Mouse (Mus musculus): Measurements from ENCODE around the gene Svopl.

Gene Svopl

DNA sequence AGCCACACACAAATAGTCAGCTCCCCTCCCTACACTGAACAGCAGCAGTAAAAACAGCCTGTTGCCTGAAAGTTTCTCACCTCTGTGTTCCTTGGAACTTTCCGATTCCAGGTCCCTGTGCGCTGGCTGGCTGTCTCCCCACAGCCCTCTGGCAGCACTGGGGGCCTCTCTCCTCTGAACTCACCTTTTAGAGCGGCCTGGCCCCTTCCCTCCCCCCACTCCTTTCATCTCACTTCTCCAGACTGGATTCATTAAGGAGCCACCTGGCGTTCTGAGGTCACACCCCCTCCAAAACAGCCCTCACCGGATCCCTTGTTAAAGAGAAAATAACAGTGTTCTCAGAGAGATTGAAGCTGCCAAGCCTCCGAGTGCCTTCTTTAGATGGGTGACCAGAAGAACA, at the start of gene Svopl:
Gene Svopl (minus strand): TSS at position 159 of the 400 bp plus-strand sequence.
- no peak for DNase-seq (ENCODE audit: low spot score)

DNA sequence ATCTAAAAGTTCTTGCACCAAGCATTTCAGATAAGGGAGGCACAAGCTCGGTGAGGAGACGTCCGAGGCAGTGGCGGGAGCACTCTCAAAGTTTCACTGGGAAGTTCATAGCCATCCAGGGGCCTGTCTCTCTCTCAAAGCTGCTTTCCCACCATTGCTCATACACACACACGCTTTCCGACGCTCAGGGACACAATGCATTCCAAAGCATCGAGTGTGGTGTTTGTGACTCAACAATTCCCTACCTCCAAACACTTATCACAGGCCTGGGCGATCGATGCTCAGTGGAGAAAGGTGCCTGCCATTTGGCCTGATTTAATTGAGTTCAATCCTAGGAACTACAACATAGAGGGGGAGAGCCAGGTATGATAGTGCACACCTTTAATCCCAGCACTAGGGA, 47.9 kb upstream of the Svopl start:
- DNase-seq (ENCODE audit: low spot score): no peak

DNA sequence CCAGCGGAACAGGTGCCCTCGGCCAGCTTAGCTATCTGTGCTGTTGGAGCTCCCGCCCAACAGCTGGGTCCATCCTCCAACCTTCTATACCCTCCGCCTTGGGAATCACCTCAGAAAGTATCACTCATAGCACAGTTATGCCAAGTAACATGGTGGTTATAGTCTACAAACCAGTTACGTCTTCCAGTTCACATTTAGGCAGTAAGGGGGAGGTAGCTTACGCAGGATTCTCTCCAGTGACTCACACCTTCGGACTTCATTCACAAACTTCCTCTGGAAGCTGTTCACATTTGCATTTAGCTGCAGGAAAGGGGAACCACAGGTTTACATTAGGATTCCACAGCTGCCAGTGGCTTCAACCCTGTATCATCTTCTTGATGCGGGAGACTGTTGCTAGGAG, 45.7 kb upstream of the Svopl start:
- DNase-seq (ENCODE audit: low spot score): no peak

DNA sequence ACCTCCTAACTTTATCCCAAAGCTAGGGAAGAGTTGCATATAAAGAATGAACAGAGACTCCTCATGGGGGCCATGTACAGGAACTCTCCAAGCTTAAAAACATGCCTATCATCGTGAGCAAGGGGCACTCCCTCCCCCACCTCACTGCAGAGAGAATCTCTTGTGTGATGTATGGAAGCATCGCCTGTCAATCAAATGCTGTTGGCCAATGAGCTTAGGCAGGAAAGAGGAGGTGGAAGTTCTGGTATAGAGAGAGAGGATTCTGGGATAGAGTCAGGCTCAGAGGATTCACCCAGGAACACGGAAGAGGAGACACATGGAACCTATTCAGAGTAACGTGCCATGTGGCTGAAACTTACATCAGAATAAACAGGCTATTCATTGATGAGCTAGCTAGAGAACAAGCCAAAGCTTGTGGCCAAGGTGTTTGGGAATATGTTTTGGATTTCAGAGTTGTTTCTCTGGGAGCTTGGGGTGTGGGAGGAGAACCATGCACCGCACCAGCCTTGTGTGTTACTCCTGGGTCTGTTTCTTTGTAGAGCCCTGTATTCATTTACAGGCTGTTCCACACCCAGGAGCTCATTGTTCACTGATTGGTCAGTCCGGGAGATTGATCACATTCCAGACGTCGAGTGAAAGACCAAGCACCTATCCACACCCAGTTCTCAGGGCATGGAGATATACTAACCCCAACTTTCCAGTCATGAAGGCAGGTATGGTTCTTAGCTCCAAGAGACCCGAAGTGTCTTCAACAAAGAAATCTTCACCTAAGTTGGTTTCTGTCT, 40.6 kb upstream of the Svopl start:
- no peak for DNase-seq (ENCODE audit: low spot score)

DNA sequence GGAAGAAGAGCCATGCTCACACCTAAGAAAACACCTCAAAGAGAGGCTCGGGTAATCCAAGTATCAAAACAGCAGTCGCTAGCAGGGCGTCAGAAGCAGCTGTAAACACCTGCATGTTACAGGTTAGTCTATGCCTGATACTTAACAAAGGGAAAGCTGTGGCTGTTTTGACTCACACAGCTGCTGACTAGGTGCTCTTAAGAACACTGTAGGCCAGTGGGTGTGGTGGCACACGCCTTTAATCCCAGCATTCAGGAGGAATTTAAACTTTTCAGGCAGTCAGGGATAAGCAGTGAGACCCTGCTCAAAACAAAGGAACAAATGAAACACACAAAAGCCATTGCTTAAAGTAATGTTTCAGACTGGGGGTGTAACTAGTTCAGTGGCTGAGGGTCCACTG, 36.4 kb upstream of the Svopl start:
- DNase-seq (ENCODE audit: low spot score): no peak

DNA sequence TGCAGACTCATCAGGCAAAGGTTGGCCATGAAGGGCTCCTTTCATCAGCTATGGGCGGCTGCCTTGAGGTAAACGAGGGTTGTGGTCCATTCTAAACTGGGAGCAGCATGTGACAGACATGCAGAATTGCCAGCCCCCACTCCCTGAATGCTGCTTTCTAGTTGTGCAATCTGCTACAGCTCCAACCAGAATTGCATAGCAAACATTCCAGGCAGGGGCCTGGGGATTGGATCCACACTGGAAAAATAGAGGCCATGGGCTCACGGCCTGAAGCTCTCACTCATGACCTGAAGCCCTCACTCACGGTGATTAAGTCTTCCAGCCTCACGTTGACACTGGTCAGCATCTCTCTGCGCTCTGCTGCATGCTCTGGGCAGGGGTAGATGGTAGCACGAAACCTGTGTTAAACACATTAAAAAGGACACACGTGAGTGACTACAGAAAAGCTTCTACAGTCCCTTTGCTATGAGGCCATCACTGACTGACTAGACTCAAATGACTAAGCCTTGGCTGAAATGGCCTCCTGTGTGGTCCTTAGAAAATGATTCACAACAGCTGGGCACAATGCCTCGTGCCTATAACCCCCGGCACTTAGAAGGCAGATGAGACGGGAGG, 35.0 kb upstream of the Svopl start:
- DNase-seq (ENCODE audit: low spot score): no peak

DNA sequence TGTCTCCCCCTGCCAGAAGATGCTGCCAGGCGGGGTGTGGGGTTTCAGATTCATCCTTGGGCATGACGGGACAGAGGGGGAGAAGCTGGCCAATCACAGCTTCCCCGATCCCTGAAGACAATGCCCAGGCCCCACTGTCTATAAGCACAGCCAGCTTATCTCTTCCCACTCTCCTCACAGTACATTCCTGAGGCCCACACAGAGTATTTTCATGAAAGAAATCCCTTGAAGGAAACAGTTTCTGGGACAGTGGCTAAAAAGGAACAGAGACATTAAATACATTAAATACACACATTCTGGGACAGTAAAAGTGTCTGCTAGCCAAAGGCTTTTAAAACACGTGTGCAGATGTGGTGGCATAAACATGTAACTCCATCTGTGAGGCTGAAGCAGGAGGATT, 33.6 kb upstream of the Svopl start:
- no peak for DNase-seq (ENCODE audit: low spot score)

DNA sequence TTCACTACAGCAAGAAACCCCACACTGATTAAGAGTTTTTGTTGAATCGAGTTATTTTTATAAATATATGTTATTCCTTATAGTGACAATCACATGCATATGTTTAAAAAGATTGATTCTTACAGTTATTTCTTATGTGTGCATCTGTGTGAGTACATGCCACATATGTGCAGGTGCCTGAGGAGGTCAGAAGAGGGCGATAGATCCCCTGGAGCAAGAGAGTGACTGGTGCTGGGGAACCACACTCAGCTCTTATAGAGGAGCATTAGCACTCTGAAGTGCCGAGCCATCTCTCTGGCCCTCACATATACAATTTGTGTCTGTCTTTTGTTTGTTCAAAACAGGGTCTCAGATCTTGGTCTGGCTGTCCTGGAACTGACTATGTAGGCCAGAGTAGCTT, 26.8 kb upstream of the Svopl start:
- no peak for DNase-seq (ENCODE audit: low spot score)

DNA sequence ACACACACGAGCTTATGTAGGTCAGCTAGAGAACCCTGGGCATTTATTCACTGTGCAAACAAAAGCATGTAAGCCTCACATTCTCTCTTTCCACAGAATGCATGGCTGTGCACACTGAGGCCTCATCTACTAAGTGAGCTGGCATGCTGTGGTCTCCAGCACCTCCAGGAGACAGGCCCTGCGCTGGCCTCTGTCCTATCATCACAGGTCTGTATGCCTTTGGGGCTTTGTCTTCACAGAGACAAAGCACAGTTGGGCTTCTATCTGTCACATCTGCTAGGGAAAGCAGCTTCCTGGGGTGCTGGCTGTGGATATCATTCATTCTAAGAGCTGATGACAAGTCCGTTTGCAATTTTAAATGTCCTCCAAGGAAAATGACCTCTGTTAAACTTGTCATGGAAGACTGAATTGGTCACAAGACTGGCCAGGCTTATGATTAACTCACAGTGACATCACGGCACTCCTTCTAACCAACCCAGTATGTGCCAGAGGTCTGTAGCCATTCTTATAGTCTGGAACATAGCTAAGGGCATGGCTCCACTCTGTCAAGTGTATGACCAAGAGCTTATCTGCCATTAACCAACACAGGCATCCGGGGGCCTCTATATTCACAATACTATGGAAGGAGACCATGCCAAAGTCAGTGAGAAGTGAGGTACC, 25.5 kb upstream of the Svopl start:
- DNase-seq (ENCODE audit: low spot score): no peak

DNA sequence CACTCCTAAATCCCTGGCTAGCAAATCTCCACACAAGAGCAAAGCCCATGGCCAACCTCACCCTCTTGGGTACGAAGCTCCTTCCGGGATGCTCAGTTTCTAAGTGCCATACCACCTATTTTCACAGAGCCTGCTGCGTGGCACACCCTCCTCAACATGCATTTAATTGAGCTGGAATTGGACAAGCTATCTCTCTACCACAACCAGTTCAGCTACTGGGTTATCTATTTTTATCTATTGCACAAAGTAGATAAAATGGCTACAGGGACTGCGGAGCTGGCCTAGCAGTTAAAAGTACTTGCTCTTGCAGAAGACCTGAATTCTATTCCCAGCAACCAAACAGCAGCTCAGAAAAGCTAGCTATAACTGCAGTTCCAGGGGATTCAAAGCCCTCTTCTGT, 24.5 kb upstream of the Svopl start:
- no peak for DNase-seq (ENCODE audit: low spot score)

DNA sequence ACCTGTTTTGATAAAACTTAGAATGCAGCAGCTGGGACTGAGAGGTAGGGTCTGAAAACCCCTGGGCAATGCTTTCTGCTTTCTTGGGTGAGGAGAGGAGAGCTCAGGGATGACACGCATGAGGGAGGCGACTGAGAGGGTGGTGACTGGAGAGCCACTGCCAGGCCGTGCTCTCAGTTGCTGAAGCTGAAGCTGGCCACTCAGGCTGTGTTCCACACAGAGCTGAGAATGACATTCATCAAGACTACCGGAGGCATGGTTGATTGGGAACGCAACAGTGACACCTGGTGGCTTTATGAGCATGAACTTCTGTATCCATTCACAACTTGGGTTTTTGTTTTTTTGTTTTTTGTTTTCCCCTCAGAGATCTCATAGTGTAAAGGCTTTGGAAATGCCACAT, 19.4 kb upstream of the Svopl start:
- peak; percentile 14 for DNase-seq (ENCODE audit: low spot score)

DNA sequence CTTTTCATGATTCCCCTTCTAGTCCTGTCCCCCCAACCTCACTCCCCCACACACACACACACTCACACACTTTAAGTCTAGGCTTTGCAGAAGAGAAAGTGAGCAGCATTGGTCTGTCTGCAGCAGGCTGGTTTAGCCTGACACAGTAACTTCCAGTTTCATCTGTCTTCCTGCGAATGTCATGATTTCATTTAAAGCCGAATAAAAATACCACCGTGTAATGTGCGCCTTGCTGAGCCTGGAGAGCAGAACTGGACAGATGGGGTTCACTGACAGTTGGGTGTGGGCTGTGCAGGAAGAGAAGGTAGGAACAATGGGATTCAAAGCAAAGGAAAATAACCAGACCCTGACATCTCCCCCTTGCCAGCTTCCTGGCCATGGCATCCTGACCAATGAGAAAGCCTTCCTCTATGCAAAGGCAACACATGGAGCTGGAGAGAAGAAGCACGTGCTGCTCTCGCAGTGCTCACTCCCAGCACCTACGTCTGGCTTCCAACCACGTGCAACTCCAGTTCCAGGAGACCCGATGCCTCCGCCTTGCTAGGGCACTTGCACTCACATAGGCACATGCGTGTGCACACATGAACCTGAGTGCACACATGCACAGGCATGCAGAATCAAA, 18.8 kb upstream of the Svopl start:
- no peak for DNase-seq (ENCODE audit: low spot score)

DNA sequence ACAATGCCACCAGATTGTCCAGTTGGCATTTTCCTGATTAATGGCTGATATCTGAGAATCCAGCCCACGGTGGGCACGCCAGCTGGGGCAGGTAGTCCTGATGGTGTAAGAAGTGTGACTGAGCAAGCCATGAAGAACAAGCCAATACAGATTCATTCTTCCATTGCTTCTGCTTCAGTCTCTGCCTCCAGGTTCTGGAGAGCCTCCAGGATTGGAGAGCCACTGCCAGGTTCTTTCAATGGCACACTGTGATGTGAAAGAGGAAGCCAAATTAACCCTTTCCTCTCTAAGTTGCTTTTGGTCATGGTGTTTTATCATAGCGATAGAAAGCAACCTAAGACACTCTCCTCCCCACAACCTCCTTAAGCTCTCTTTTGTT, 18.3 kb upstream of the Svopl start:
- peak; percentile 16 for DNase-seq (ENCODE audit: low spot score)

DNA sequence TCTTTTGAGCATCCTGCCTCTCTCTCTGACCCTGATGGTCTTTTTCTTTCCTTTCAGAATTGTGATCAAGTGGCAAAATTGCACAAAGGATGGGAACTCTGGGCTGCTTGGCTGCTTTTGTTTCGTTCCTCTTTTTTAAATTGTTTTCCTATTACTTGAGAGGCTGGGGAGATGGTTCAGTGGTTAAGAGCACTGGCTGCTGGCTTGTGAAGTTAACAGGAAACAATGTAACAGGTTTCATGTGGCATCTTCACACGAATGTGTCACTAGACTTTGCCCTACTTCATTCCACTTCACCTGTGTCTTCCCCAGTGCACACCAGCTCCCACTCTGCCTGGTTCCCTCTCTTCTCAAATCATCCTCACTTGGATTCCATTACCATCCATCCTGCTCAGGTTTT, 17.8 kb upstream of the Svopl start:
- no peak for DNase-seq (ENCODE audit: low spot score)

DNA sequence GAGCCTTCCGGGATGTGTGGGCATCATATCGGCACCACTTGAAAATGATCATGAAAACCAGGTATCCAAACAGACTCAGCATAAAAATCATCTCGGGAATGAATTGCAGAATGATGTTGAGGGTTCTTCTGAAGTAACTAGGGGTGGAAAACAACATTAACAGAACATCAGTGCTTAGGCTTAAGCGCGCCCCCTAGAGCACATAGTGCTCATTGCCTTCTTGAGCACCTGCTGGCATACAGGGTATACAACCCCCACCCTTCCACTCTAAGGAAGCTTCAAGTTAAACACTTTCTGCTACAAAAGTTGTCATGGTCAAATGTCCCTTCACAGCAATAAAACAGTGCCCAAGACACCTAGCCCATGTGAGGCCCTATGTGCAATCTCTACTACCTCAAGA, 12.0 kb upstream of the Svopl start:
- DNase-seq (ENCODE audit: low spot score): no peak

DNA sequence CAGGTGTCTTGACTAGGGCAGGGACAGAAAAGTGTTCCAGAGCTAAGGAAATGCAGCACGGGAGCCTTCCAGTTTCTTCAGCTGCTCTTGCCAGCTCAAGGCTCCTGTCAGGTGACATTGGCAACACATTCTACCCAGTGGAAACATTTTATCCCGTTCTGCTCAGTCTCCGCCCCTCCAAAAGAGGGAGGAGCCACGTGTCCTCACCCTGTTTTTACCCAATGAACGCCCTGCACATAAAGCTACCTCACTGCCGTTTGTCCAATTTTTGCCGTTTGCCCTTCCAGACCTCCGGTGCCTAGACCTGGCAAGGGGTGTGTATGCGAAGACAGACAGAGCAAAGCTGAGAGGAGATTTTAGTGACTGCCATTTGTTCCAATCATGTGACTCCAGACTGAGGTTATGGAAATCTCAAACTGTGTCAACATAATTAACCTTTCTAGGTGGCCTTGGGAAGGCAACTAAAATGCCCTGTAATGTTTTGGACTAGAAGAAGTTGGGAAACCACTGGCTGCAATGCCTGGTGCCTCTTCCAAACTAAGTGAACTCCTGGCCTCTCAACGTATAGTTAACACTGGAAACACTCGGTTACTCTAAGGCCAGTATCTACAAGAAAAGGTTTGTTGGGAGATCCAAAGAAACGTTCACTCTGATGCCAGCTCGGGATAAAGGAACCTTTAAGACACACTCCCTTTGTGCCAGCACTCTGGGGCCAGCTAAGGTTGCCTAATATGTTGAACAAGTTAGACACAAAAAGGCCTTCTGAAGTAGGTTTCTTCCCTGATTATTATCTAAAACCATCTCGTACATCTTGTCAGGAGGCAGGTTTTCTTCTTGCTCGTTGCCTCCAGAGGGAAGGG, 8.9 kb upstream of the Svopl start:
- no peak for DNase-seq (ENCODE audit: low spot score)

DNA sequence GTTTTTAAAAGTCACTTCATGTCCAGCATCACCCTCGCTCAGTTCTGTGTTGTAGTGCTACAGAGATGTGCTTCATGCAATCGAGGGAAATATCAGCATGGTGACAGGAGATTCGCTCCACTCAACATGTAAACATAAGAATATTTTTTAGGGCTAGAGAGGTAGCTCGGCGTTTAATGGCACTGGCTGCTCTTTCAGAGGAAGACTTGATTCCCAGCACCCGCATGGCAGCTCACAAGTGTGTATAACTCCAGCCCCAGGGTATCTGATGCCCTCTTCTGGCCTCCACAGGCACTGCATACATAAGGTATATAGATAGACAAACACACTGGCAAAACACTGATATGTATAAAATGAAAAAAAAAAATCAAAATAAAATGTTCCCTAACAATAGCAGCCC, 2.8 kb upstream of the Svopl start:
- no peak for DNase-seq (ENCODE audit: low spot score)

DNA sequence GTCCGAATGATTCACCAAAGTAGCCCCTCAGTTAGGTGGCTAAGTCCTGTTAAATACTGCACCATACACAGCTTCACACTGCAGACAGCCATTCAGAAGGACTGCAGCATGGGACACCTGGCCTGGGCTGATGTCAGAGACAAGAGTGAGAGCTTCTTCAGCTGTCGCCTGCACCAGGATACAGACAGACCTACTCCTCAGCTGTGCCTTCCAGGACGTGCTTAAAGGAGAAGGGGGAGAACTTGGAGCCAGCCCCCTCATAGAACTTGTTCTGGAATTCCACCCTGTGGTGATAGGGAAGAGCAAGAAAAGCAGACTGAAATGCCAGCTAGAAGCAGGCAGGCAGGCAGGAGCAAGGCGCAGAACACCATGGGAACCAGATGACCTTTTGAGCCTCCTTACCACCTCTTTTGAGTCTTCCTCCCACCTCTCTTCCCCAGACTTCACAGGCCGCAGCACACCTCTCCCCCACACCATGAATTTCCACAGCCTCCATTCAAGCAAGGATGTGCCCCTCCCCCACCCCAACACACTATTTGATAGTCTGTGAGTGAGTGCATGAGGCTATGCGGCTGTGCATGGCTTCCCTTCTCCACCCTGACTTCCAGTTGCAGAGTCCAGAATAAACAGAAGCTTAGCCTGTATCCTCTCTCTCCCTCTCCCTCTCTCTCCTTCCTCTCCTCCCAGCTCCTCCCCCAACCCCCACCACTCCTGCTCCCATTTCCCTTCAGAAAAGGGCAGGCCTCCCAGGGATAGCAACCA, 2.2 kb upstream of the Svopl start:
- DNase-seq (ENCODE audit: low spot score): no peak

DNA sequence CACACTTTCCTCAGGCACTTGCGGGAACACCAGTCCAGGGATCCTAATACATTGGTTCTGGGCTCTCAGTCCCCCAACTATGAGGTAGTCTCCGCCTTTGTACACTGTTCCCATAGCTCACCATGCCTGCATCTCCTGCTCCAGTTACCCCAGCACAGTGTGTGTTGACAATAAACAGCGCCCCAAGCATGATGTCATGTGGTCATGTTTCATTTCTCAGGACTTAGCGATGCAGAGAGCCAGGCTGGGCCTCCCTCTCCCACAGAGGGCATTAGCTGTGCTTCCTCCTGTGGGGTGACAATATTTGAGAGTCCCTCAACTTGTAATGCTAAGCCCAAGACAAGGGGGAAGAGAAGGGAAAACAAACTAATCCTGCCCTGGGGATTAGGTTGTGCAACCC, 1.2 kb upstream of the Svopl start:
- DNase-seq (ENCODE audit: low spot score): no peak

DNA sequence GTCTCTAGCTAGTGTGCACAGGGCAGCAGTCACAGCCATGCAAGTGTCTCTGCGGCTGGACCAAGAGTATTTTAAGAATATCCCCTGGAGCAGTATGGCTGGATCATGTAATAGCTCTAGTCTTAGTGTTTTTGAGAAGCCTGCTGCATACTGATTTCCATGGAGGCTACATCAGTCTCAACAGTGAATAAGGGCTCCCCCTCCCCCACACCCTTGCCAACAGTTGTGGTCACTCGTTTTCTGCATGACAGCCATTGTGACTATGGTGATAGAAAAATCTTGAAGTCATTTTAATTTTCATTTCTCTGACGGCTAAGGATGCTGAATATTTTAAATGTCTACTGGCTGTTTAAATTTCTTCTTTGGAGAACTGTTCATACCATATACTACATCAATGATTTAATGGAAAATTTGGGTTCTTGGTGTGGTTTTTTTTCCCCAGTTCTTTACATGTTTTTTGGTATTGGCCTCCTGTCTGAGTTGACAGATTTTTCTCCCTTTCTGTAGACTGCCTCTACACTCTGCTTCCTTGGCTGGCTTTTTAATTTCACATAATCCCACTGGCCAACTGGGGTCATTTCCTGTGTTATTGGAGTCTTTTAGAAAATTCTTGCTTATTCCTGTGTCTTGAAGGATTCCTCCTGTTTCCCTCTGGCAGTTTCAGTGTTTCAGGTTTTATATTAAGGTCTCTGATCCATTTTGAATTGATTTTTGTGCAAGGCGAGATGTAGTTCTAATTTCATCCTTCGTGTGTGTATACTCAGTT, 13.8 kb downstream of the Svopl start:
- no peak for DNase-seq (ENCODE audit: low spot score)
